Mouse (Mus musculus) midbrain, embryonic 14.5 days (tissue): ENCODE results near the gene Tmem109. TPM values are rescaled to one million over a fixed set of nuclear protein-coding genes. Genes with fewer than 3 reads are reported as not detected.

Experiments
- ATAC-seq: fragments of 200-750 bp; cut with Nextera tagmentation; 2 replicates; pipeline ENCODE4 v1.8.0; 2017; ENCODE audit warnings: moderate number of reproducible peaks, moderate library complexity; ENCODE audit not compliant: low FRiP score, low TSS enrichment
- DNase-seq: peaks from one replicate; pipeline ENCODE4 v3.0.0-alpha.2; 2015
- H3K27ac ChIP-seq: fragments of 300-500 bp; sonication (generic); replicated peaks from 2 replicates; pipeline ENCODE4 v1.5.1; 2014; ENCODE audit warnings: mild to moderate bottlenecking, low read depth, low read length, moderate library complexity
- H3K27me3 ChIP-seq: fragments of 300-500 bp; sonication (generic); 2 replicates; pipeline ENCODE4 v1.6.1; 2014; ENCODE audit warnings: low read length, control low read depth, mixed read lengths; ENCODE audit not compliant: control insufficient read depth, insufficient read depth
- H3K36me3 ChIP-seq: fragments of 300-500 bp; sonication (generic); 2 replicates; pipeline ENCODE4 v1.6.1; 2014; ENCODE audit warnings: low read length, control low read depth; ENCODE audit not compliant: control insufficient read depth, insufficient read depth
- H3K4me1 ChIP-seq: fragments of 300-500 bp; sonication (generic); 2 replicates; pipeline ENCODE4 v1.6.1; 2014; ENCODE audit warnings: mild to moderate bottlenecking, antibody characterized with exemption, low read length, control low read depth; ENCODE audit not compliant: control insufficient read depth, insufficient read depth
- H3K4me2 ChIP-seq: fragments of 300-500 bp; sonication (generic); 2 replicates; pipeline ENCODE4 v1.6.1; 2014; ENCODE audit warnings: mild to moderate bottlenecking, low read length, moderate library complexity
- H3K4me3 ChIP-seq: fragments of 300-500 bp; sonication (generic); replicated peaks from 2 replicates; pipeline ENCODE4 v1.5.1; 2014; ENCODE audit warnings: low read depth, low read length
- H3K9ac ChIP-seq: fragments of 300-500 bp; sonication (generic); replicated peaks from 2 replicates; pipeline ENCODE4 v1.6.1; 2014; ENCODE audit warnings: mild to moderate bottlenecking, low read length, moderate library complexity
- H3K9me3 ChIP-seq: fragments of 300-500 bp; sonication (generic); 2 replicates; pipeline ENCODE4 v1.6.1; 2016; ENCODE audit warnings: low read length, control low read depth, mixed read lengths; ENCODE audit not compliant: control insufficient read depth
- WGBS: fragments of 180-500 bp; shearing (Covaris S2); extraction: QIAGEN DNeasy Blood & Tissue Kit; methylation state at CpG from one replicate; pipeline ENCODE4 v1.1.7; 2014; 5-methylcytosine and 5-hydroxymethylcytosine counted together
- polyA plus RNA-seq: library from polyadenylated mRNA; unstranded; fragments of >200 nt; fragmentation: Nextera tagmentation; extraction: Ambion mirVana; gene quantifications from 2 replicates; pipeline ENCODE4 v1.2.1, GENCODE M21; 2014

Gene Tmem109
- polyA plus RNA-seq, 1 experiment from 2014 or later: 41.2 TPM

- 91% methylated on average over 6 of the region's 6 CpGs for WGBS
- no peak for DNase-seq
Measured at GRCm38 (mm10) chr19:10900315-10900714, 18.5 kb upstream of the Tmem109 start.

DNA sequence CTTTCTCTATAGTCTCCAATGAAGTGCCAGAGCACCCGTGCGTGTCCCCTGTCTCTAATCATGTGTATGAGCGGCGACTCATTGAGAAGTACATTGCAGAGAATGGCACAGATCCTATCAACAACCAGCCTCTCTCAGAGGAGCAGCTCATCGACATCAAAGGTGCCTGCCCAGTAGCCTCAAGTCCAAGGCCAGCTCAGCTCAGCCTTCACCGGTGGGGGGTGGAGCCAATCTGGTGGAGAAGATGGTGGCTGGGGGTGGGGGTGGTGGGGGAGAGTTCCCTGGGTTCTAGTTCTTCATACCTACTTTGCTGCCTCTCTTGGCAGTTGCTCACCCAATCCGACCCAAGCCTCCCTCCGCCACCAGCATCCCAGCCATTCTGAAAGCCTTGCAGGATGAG is 15.7 kb upstream of the Tmem109 start:
- Histone ChIP-seq H3K9ac (no peak overlapping the region), H3K4me1 (peaks cover 12% of the 10 kb centered on the region), H3K27me3 (no peaks in the 10 kb centered on the region), H3K36me3 (peaks cover 49% of the 10 kb centered on the region), H3K27ac (no peak overlapping the region), H3K9me3 (no peaks in the 10 kb centered on the region), H3K4me2 (no peak overlapping the region), H3K4me3 (no peak overlapping the region)
- WGBS: 92% methylated on average over 8 of the region's 8 CpGs
- ATAC-seq (no peak), DNase-seq (no peak)

More at GRCm38 (mm10) chr19:10900315-10900714, 18.5 kb upstream of the Tmem109 start:
- ATAC-seq: no peak
- H3K27me3 ChIP-seq: no peaks in the 10 kb centered on the region
- no peaks in the 10 kb centered on the region for H3K9me3 ChIP-seq
- H3K36me3 ChIP-seq: peaks cover 77% of the 10 kb centered on the region
- no peak overlapping the region for H3K4me3 ChIP-seq
- H3K4me1 ChIP-seq: peaks cover 12% of the 10 kb centered on the region
- no peak overlapping the region for H3K4me2 ChIP-seq
- no peak overlapping the region for H3K9ac ChIP-seq
- H3K27ac ChIP-seq: no peak overlapping the region

- ATAC-seq (no peak), DNase-seq (no peak)
- Histone ChIP-seq H3K9me3 (no peaks in the 10 kb centered on the region), H3K4me1 (peaks cover 12% of the 10 kb centered on the region), H3K27me3 (no peaks in the 10 kb centered on the region), H3K4me2 (peak overlapping the region; percentile 92), H3K9ac (no peak overlapping the region), H3K36me3 (peaks cover 42% of the 10 kb centered on the region), H3K4me3 (peak overlapping the region; percentile 85; the same call in 1 of the 2 replicates), H3K27ac (no peak overlapping the region)
- WGBS: 88% methylated on average over 7 of the region's 7 CpGs
Measured at GRCm38 (mm10) chr19:10896849-10897248, 15.0 kb upstream of the Tmem109 start.

- 3% methylated on average over 16 of the region's 16 CpGs for WGBS
- Histone ChIP-seq H3K27me3 (no peaks in the 10 kb centered on the region), H3K4me3 (peak overlapping the region; percentile 85), H3K9ac (peak overlapping the region; percentile 85), H3K4me1 (peaks cover 12% of the 10 kb centered on the region), H3K4me2 (peak overlapping the region; percentile 92), H3K27ac (peak overlapping the region; percentile 89), H3K36me3 (peaks cover 31% of the 10 kb centered on the region), H3K9me3 (no peaks in the 10 kb centered on the region)
- ATAC-seq (no peak), DNase-seq (no peak)
Measured at GRCm38 (mm10) chr19:10895708-10896107, 13.9 kb upstream of the Tmem109 start.

DNA sequence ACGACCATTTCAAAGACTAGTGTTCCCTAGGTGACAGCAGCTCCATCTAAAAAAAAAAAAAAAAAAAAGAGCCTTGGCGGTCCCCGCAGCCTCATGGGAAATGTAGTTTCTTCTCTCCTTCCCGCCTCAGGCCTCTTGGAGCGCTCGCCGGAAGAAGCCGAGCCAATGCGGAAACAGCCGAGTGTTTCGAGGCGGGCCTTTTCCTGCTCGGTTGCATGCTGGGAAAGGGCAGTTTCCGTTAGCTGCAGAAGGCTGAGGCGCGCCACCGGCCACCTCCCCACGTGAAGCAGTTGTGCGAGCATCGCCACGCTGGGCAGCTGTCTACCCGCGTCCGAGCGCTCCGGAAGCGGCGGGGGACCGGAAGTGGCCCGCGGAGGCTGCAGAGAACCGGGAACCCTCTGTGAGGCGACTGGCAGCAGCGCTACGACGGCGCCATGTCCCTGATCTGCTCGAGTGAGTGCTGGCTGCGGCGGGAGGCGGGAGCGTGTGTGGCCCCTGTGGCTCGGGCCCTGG is 13.3 kb upstream of the Tmem109 start, which contains the start of gene Prpf19:
TSS of gene Prpf19 (plus strand) at position 216 of the 513 bp plus-strand sequence.
- under 1% methylated on average over 43 of the region's 43 CpGs for WGBS
- DNase-seq: peak; percentile 99
- Histone ChIP-seq H3K4me3 (peak within 1 kb of the TSS; percentile 85), H3K9me3 (no peaks in the 10 kb centered on the region), H3K9ac (peak within 1 kb of the TSS; percentile 85), H3K27ac (peak within 1 kb of the TSS; percentile 89), H3K36me3 (peaks cover 24% of the 10 kb centered on the region), H3K4me2 (peak within 1 kb of the TSS; percentile 92), H3K4me1 (peaks cover 12% of the 10 kb centered on the region), H3K27me3 (no peaks in the 10 kb centered on the region)
- ATAC-seq: peak; percentile 96

DNA sequence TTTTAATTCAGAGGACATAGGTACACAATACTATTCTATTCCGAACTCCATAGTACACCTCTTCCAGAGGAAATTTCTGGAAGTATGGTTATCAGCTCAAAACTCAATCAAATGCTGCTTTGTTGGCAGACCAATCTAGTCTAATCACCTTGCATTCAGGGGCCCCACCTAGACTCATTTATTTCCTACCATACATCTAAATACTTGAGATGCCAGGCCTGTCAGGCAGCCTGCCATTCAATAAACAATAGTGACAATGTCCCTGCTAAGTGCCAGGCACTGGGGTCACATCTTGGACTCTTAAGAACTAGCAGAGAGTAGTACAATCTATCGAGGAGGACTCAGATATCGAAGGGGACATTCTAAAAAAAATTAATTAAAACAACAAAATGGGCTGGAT is 10.4 kb upstream of the Tmem109 start:
- Histone ChIP-seq H3K9ac (no peak overlapping the region), H3K36me3 (no peaks in the 10 kb centered on the region), H3K4me3 (no peak overlapping the region), H3K27ac (no peak overlapping the region), H3K9me3 (no peaks in the 10 kb centered on the region), H3K4me2 (no peak overlapping the region), H3K27me3 (no peaks in the 10 kb centered on the region), H3K4me1 (peaks cover 12% of the 10 kb centered on the region)
- WGBS: 89% methylated on average over 3 of the region's 3 CpGs
- no peak for DNase-seq
- ATAC-seq: no peak

DNA sequence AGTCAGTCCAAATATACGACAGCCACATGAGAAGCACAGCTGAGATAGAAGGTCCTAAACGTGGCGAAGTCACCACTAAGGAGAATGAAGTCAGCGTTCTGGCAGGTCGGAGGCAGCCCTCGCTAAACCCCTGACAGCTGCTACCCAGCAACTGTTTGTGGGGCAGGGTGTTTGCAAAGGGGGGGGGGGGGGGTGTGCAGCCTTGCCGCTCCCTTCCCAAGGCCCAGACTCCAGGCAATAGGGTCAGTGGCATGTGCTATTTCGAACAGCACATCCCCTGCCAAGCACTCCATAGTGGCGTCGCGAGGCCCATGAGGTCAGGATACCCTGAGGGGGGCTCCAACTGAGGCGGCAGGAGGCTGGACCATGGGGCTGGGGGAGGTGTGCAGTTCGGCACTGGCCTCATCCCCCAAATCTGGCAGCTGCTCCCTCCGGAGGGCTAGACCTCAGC is 801 bp downstream of the Tmem109 start:
- H3K36me3 ChIP-seq: 0 out of 2 replicates have a peak, but pooled peaks cover 7% of the 10 kb centered on the region
- H3K27me3 ChIP-seq: no peaks in the 10 kb centered on the region
- under 1% methylated on average over 14 of the region's 14 CpGs for WGBS
- H3K27ac ChIP-seq: peak overlapping the region; percentile 96
- peaks cover 19% of the 10 kb centered on the region for H3K4me1 ChIP-seq
- peak overlapping the region; percentile 67 for H3K9ac ChIP-seq
- peaks cover 5% of the 10 kb centered on the region; the same call in 1 of the 2 replicates for H3K9me3 ChIP-seq
- DNase-seq (peak; percentile 35), ATAC-seq (no peak; the same call in 1 of the 2 replicates)
- H3K4me2 ChIP-seq: peak overlapping the region; percentile 83
- peak overlapping the region; percentile 57 for H3K4me3 ChIP-seq

DNA sequence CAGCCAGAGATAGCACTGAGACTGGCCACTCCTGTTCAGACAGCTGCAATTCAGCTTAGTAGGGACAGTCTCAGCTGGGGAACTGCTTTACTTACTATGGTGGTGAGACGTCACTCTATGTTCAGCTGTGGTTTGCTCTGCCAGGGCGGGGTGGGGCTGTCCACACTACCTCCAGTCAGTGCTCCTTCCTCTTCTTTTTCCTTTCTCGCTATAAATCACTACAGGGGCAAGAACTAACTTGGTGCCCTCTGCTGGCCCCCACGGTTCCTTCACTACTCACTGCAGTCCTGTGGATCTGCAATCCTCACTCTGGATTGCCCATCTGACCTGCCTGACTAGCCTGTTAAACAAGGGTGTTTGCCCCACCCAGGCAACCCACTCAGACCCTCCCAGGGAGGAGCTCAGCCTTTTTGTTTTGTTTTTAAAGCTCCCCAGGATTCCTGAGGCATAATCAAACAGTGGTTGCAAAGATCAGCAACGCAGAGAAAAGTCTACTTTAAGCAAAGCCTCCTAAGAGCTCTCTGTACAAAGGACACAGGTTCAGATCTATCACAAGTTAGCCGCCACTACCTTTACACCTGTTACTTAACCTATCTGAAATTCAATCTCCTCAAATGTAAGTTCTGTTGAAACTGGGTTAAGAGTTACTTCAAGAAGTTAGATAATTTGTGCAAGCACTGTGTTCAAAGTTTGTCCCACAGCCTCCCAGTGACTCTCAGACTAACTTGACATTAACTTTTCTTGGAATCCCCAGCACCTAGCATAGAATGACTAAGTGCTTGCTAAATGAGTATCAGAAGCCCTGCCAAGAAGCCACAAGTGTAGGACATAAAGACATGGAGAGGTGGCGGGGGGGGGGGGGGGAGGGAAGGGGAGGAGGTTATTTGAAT is 1.5 kb downstream of the Tmem109 start:
- H3K4me3 ChIP-seq: peak overlapping the region; percentile 57
- peak overlapping the region; percentile 67 for H3K9ac ChIP-seq
- peak overlapping the region; percentile 96 for H3K27ac ChIP-seq
- 0 out of 2 replicates have a peak, but pooled peaks cover 7% of the 10 kb centered on the region for H3K36me3 ChIP-seq
- 45% methylated on average over 6 of the region's 7 CpGs for WGBS
- ATAC-seq (no peak), DNase-seq (no peak)
- peaks cover 19% of the 10 kb centered on the region for H3K4me1 ChIP-seq
- no peaks in the 10 kb centered on the region for H3K27me3 ChIP-seq
- peaks cover 4% of the 10 kb centered on the region; the same call in 1 of the 2 replicates for H3K9me3 ChIP-seq
- peak overlapping the region; percentile 83 for H3K4me2 ChIP-seq
